Mouse (Mus musculus) neural tube, embryonic 12.5 days (tissue): ENCODE results near the gene Edc3. TPM values are rescaled to one million over a fixed set of nuclear protein-coding genes. Genes with fewer than 3 reads are reported as not detected.

Source experiments
- ATAC-seq: fragments of 200-750 bp; cut with Nextera tagmentation; 2 replicates; pipeline ENCODE4 v1.8.0; 2017; ENCODE audit warnings: low read depth, mild to moderate bottlenecking, moderate TSS enrichment, moderate library complexity; ENCODE audit not compliant: low FRiP score
- H3K27ac ChIP-seq: fragments of 300-500 bp; sonication (generic); 2 replicates; pipeline ENCODE4 v1.5.1; 2016
- H3K27me3 ChIP-seq: fragments of 300-500 bp; sonication (generic); replicated peaks from 2 replicates; pipeline ENCODE4 v1.6.1; 2016; ENCODE audit warnings: mild to moderate bottlenecking
- H3K36me3 ChIP-seq: fragments of 300-500 bp; sonication (generic); 2 replicates; pipeline ENCODE4 v1.6.1; 2016; ENCODE audit warnings: mild to moderate bottlenecking
- H3K4me1 ChIP-seq: fragments of 300-500 bp; sonication (generic); 2 replicates; pipeline ENCODE4 v1.6.1; 2016
- H3K4me2 ChIP-seq: fragments of 300-500 bp; sonication (generic); replicated peaks from 2 replicates; pipeline ENCODE4 v1.6.1; 2016; ENCODE audit warnings: mild to moderate bottlenecking
- H3K4me3 ChIP-seq: fragments of 300-500 bp; sonication (generic); 2 replicates; pipeline ENCODE4 v1.5.1; 2016
- H3K9ac ChIP-seq: fragments of 300-500 bp; sonication (generic); 2 replicates; pipeline ENCODE4 v1.6.1; 2016; ENCODE audit warnings: mild to moderate bottlenecking
- H3K9me3 ChIP-seq: fragments of 300-500 bp; sonication (generic); 2 replicates; pipeline ENCODE4 v1.6.1; 2016; ENCODE audit warnings: mild to moderate bottlenecking
- WGBS: fragments of 180-500 bp; shearing (Covaris S2); methylation state at CpG from one replicate; pipeline ENCODE4 v1.1.7; 2016; 5-methylcytosine and 5-hydroxymethylcytosine counted together
- polyA plus RNA-seq: library from polyadenylated mRNA; unstranded; fragments of >200 nt; fragmentation: Nextera tagmentation; extraction: Ambion mirVana; gene quantifications from 2 replicates; pipeline ENCODE4 v1.2.1, GENCODE M21; 2016

The Edc3 gene
- polyA plus RNA-seq, 1 experiment from 2014 or later, result 41.0 TPM

DNA sequence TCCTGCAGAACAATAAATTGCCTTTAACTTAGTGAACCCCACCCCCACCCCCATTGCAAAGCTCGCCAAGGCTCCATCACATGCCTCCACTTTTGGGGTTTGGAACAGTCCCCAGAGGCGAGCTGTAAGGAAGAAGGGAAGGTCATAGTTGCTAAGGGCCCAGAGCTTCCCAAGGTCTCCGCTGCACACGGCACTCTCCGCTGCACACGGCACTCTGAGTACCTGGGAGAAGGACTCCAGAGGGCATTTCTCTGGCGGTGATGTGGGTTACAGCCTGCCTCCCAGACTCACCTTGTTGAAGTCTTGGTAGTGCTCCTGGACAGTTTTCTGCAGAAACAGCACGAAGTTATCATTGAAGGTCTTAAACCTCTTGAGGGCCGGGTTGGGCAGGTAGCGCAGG is 26.9 kb upstream of the Edc3 start:
- Histone ChIP-seq H3K9ac (no peak overlapping the region), H3K27me3 (no peaks in the 10 kb centered on the region), H3K9me3 (no peaks in the 10 kb centered on the region), H3K27ac (no peak overlapping the region), H3K4me1 (no peaks in the 10 kb centered on the region), H3K36me3 (no peaks in the 10 kb centered on the region), H3K4me3 (no peak overlapping the region), H3K4me2 (no peak overlapping the region)
- 83% methylated on average over 10 of the region's 10 CpGs for WGBS
- ATAC-seq, result no peak

DNA sequence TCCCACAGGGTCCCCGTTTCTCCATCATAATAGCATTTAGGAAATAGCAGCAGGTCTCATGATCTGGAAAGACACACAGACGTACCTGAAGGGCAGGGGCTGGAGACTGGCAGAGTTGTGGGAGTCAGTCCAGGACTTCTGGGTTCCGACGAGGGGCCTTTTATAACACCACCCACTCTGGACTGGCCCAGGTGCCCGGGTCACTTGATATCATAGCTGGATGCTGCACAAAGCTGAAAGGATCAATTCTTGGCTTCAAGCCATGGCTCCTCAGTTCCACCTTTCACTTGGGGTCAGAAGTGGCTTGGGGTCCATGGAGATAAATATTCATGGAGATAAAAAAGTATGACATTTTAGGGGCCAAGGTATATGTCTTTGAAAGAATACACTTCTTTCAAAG is 24.8 kb upstream of the Edc3 start, which contains the start of gene Cyp1a2:
Gene Cyp1a2, minus strand, starts transcription at position 184 of the 400 bp plus-strand sequence.
- ATAC-seq, result no peak
- Histone ChIP-seq H3K4me1 (no peaks in the 10 kb centered on the region), H3K27ac (no peak within 1 kb of the TSS), H3K9ac (no peak within 1 kb of the TSS), H3K36me3 (no peaks in the 10 kb centered on the region), H3K9me3 (no peaks in the 10 kb centered on the region), H3K4me3 (no peak within 1 kb of the TSS), H3K4me2 (no peak within 1 kb of the TSS), H3K27me3 (no peaks in the 10 kb centered on the region)
- WGBS, result 76% methylated on average over 5 of the region's 5 CpGs

DNA sequence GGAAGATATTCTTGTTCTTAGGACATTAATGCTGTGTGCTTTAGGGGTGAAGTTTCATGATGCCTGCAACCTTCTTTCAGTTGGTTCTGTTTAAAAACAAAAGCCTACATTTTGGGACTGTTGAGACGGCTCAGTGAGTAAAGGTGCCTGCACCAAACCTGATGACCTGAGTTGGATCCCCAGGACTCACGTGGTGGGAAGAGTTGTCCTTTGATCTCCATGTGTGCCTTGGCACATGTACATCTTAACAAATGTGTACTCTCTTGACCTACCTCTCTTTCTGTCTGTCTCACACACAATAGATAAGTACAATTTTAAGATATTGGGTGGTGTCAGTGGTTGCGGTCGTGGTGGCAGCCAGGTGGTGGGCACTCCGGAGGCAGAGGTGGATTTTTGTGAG is 22.3 kb upstream of the Edc3 start:
- WGBS, result 92% methylated on average over 5 of the region's 5 CpGs
- ATAC-seq, result no peak
- H3K4me2 ChIP-seq, result no peak overlapping the region

DNA sequence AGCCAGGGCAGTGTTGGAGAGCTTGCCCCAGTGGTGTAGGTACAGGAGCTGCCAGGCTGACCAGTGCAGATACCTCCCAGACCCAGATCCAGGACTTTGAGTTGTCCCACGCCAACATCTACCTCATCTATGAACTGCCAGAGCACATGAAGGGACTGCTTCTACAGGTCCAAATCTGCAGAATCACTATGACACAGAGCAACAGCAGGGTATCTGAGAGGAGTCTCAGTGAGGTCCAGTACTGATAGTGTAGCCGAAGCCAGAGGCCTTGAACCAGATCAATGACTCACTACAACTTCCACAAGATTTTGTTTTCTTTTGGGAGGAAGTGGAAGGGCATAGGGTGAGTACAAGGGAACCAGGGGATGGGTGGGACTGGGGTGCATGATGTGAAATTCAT is 20.6 kb upstream of the Edc3 start, which contains the start of gene Cyp1a1:
Gene Cyp1a1, plus strand, starts transcription at position 178 of the 400 bp plus-strand sequence.
- H3K4me3 ChIP-seq, result no peak within 1 kb of the TSS
- no peaks in the 10 kb centered on the region for H3K9me3 ChIP-seq
- H3K4me2 ChIP-seq, result no peak within 1 kb of the TSS
- ATAC-seq, result no peak
- no peaks in the 10 kb centered on the region for H3K4me1 ChIP-seq
- no peak within 1 kb of the TSS for H3K9ac ChIP-seq
- 90% methylated on average over 2 of the region's 2 CpGs for WGBS
- no peaks in the 10 kb centered on the region for H3K27me3 ChIP-seq
- H3K27ac ChIP-seq, result no peak within 1 kb of the TSS
- H3K36me3 ChIP-seq, result no peaks in the 10 kb centered on the region

More for the DNA sequence above, 22.3 kb upstream of the Edc3 start:
- H3K9ac ChIP-seq, result no peak overlapping the region
- no peak overlapping the region for H3K4me3 ChIP-seq
- H3K27me3 ChIP-seq, result no peaks in the 10 kb centered on the region
- no peaks in the 10 kb centered on the region for H3K4me1 ChIP-seq
- no peaks in the 10 kb centered on the region for H3K36me3 ChIP-seq
- H3K9me3 ChIP-seq, result no peaks in the 10 kb centered on the region
- H3K27ac ChIP-seq, result no peak overlapping the region

DNA sequence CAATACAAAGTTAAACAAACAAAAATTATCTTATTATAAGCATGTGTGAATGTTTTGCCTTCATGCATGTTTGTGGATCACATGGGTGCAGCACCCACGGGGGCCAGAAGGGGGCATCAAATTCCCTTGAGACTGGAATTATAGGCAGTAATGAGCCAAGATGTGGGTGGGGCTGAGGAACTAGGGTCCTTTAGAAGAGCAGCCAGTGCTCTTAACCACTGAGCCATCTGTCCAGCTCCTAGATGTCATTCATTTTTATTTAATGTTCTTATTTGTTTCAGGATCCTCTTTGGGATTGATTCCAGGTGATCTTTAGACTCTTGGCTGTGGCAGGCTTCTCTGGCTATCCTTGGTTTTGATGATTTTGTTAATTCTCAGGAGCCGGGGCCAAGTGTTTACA is 20.2 kb upstream of the Edc3 start:
- Histone ChIP-seq H3K4me2 (no peak overlapping the region), H3K27me3 (no peaks in the 10 kb centered on the region), H3K36me3 (no peaks in the 10 kb centered on the region), H3K4me1 (no peaks in the 10 kb centered on the region), H3K9me3 (no peaks in the 10 kb centered on the region), H3K4me3 (no peak overlapping the region), H3K27ac (no peak overlapping the region), H3K9ac (no peak overlapping the region)
- no peak for ATAC-seq
- WGBS, result 51% methylated on average over 2 of the region's 2 CpGs

DNA sequence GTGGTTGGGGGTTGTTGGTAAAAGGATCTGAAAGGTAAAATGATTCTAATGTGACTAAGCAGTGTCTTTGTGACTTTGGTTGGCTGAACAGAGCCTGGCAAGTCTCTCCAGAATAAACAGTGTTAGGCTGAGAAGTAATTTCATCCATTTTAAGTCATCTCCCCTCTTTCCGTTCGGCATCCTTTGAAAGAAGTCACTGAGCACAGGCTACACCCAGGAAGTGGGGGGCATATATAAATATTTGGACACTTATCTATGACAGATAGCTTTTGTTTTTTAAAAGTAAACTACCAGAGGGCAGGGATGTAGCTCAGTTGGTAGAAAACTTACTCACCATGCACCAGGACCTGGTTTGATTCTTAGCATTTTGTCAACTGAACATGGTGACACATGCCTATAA is 19.7 kb upstream of the Edc3 start:
- ATAC-seq, result no peak
- Histone ChIP-seq H3K4me2 (no peak overlapping the region), H3K4me3 (no peak overlapping the region), H3K27me3 (no peaks in the 10 kb centered on the region), H3K27ac (no peak overlapping the region), H3K4me1 (no peaks in the 10 kb centered on the region), H3K36me3 (no peaks in the 10 kb centered on the region), H3K9me3 (no peaks in the 10 kb centered on the region), H3K9ac (no peak overlapping the region)
- 88% methylated on average over 2 of the region's 2 CpGs for WGBS

DNA sequence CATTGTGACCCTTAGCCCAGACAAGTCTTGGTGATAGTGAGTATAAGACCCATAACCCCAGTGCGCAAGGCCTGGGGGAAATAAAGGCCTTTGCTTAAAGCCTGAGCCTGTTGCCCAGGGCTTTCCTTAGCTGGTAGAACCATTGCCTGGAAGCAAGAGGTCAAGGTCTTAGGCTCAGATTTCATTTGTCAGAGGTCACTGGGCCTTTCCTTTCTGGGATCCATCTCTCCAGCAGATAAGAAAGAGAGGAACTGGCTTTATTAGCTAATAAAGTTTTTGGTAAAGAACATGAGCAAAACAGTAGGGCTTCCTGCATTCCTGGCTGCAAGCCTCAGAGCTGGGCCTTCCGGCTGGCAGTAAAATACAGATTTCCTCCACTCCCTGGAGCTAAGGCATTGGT is 14.2 kb upstream of the Edc3 start:
- no peaks in the 10 kb centered on the region for H3K36me3 ChIP-seq
- H3K4me2 ChIP-seq, result no peak overlapping the region
- H3K4me3 ChIP-seq, result no peak overlapping the region
- peaks cover 13% of the 10 kb centered on the region for H3K4me1 ChIP-seq
- 89% methylated on average over 2 of the region's 2 CpGs for WGBS
- no peak overlapping the region for H3K9ac ChIP-seq
- no peaks in the 10 kb centered on the region for H3K9me3 ChIP-seq
- H3K27ac ChIP-seq, result no peak overlapping the region
- no peak for ATAC-seq
- peaks cover 36% of the 10 kb centered on the region for H3K27me3 ChIP-seq

DNA sequence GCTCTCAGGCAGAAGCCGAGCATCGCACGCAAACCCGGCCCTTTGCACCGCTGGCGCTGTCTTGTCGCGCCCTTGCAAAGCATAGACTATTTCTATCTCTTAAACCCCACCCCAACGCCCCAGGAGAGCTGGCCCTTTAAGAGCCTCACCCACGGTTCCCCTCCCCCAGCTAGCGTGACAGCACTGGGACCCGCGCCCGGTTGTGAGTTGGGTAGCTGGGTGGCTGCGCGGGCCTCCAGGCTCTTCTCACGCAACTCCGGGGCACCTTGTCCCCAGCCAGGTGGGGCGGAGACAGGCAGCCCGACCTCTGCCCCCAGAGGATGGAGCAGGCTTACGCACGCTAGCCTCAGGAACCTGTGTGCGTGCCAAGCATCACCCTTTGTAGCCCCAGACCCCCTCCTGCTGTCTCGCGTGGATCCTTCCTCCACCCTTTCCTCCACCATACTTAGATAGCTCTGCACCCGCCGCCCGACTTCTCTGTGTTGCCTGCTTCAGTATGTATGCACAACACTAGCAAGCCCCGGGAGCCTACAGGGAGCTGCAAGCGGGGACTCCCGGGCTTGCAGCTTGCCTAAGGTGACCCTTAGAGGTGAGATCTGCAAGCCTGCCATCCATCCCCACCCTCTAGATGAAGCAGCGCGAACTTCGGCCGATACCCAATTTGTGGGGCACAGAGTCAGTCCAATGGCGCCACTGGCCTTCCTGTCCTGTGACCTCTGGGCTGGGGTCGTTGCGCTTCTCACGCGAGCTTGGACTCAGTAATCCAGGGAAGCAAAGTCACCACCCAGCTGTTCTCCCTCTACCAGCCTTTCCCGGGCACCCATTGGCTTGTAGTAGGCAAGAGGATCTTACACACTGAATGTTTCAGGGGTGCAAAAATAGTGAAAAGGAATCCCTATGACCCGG is 11.7 kb upstream of the Edc3 start:
- Histone ChIP-seq H3K36me3 (no peaks in the 10 kb centered on the region), H3K27me3 (peaks cover 36% of the 10 kb centered on the region)

DNA sequence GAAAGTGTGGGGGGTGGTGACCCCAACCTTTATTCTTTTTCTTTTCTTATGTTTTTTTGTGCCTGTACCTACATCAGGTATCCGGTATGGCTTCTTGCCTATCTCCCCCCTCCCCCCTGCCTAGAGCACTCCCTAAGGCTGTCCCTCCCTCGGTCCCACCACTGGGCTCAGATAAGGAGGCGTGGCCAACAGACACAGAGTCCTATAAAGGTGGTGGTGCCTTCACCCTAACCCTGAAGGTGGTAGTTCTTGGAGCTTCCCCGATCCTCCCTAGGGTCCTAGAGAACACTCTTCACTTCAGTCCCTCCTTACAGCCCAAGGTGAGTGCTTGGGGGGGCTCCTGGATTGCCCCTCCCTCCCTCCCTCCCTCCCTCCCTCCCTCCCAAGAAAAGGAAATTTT is 11.0 kb upstream of the Edc3 start:
- no peak overlapping the region for H3K4me3 ChIP-seq
- H3K4me2 ChIP-seq, result peak overlapping the region; percentile 68; the same call in 1 of the 2 replicates
- peaks cover 13% of the 10 kb centered on the region for H3K4me1 ChIP-seq
- no peak overlapping the region for H3K27ac ChIP-seq
- no peak overlapping the region for H3K9ac ChIP-seq
- 12% methylated on average over 4 of the region's 4 CpGs for WGBS
- H3K36me3 ChIP-seq, result no peaks in the 10 kb centered on the region
- no peaks in the 10 kb centered on the region for H3K9me3 ChIP-seq
- ATAC-seq, result no peak
- peaks cover 36% of the 10 kb centered on the region for H3K27me3 ChIP-seq

More for the DNA sequence above, 11.7 kb upstream of the Edc3 start:
- Histone ChIP-seq H3K9me3 (no peaks in the 10 kb centered on the region), H3K4me1 (peaks cover 13% of the 10 kb centered on the region), H3K4me3 (peak overlapping the region; percentile 39), H3K27ac (no peak overlapping the region), H3K9ac (peak overlapping the region; percentile 58), H3K4me2 (peak overlapping the region; percentile 68)
- 1% methylated on average over 42 of the region's 42 CpGs for WGBS
- ATAC-seq, result 0 out of 2 replicates have a peak, but pooled peaks have one; percentile 13

DNA sequence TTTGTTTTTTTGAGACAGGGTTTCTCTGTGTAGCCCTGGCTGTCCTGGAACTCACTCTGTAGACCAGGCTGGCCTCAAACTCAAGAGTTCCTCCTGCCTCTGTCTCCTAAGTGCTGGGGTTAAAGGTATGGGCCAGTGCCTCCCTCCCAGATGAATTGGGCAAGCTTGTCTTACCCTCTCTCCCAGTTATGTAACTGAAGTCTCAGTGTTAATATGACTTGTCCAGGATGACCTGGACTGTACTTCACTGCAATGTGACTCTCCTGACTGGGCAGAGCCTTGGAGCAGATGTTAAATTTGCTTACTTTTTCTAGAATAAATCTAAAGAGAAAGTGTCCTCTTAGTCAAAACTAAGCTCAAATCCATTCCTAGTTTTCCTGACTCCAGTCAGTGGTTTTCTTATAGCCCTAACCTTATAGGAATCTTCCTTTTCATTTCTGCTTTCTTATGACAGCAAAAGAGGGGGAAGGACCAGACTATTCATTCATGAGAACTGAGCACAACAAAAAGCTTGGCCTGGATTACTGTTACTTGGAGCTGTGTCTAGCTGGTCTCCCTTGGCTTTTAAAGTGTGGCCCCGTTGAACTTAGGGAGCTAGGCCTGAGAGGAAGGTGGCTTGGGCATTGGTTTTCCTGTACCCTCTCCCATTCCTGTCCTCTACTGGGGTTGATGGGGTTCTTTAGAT is 9.7 kb upstream of the Edc3 start:
- ATAC-seq, result no peak
- WGBS, result 78% methylated on average over 1 of the region's 1 CpGs

DNA sequence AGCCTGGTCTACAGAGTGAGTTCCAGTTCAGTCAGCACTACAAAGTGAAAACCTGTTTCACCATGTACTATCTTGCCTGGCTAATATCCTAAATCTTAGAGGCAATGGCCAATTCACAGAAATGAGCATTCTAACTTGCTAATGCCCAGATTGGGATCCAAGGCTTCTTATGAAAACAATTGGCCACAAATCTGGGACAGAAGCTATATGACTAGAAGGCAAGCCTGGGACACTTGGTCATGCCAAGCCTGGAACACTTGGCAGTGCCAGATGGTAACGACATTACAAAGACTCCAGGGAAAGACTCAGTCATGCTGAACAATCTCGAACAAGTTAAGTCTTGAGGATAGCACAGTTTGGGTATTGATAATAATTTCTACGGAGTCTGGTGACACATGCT is 1.8 kb upstream of the Edc3 start:
- H3K9me3 ChIP-seq, result peaks cover 6% of the 10 kb centered on the region; the same call in 1 of the 2 replicates
- 91% methylated on average over 3 of the region's 3 CpGs for WGBS
- H3K27ac ChIP-seq, result no peak overlapping the region
- H3K4me2 ChIP-seq, result no peak overlapping the region
- no peaks in the 10 kb centered on the region for H3K27me3 ChIP-seq
- H3K4me3 ChIP-seq, result no peak overlapping the region
- ATAC-seq, result no peak
- no peak overlapping the region for H3K9ac ChIP-seq
- no peaks in the 10 kb centered on the region for H3K36me3 ChIP-seq
- peaks cover 8% of the 10 kb centered on the region; the same call in 1 of the 2 replicates for H3K4me1 ChIP-seq

More for the DNA sequence above, 9.7 kb upstream of the Edc3 start:
- Histone ChIP-seq H3K4me2 (no peak overlapping the region), H3K9ac (no peak overlapping the region), H3K9me3 (no peaks in the 10 kb centered on the region), H3K27ac (no peak overlapping the region), H3K4me3 (no peak overlapping the region), H3K27me3 (peaks cover 36% of the 10 kb centered on the region), H3K4me1 (peaks cover 13% of the 10 kb centered on the region), H3K36me3 (no peaks in the 10 kb centered on the region)

DNA sequence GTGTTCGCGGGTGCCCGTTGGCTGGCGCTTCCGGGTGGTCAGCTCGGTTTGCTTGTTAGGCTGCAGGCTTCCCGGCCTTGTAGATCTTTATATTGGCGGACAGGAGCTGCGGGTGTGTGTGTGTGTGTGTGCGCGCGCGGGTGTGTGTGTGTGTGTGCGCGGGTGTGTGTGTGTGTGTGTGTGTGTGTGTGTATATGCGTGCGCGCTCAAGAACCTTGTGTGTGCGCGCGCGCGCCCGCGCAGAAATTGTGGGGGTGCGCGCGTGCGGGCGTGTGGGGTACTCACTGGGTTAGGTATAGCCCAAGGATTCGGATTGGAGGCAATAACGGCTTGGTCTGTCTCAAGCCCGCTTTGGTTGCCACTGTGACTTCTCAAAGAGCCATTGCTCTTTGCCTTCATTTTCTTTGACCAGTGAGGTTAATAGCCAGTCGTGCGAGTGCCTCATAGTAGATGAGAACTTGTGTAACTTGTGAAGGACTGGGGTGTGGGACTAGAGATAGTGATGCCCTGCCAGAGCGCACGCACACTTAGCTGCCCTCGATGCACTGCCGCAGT is 457 bp downstream of the Edc3 start:
- H3K27me3 ChIP-seq, result no peaks in the 10 kb centered on the region
- H3K36me3 ChIP-seq, result peaks cover 6% of the 10 kb centered on the region; the same call in 1 of the 2 replicates
- H3K9me3 ChIP-seq, result peaks cover 6% of the 10 kb centered on the region; the same call in 1 of the 2 replicates
- peaks cover 8% of the 10 kb centered on the region; the same call in 1 of the 2 replicates for H3K4me1 ChIP-seq
- peak overlapping the region; percentile 89 for H3K4me3 ChIP-seq
- H3K9ac ChIP-seq, result peak overlapping the region; percentile 86
- WGBS, result 5% methylated on average over 39 of the region's 39 CpGs
- peak overlapping the region; percentile 75 for H3K4me2 ChIP-seq
- ATAC-seq, result peak; percentile 71
- H3K27ac ChIP-seq, result peak overlapping the region; percentile 60; the same call in 1 of the 2 replicates
